Mouse (Mus musculus) stomach, embryonic 16.5 days (tissue): ENCODE data around the gene Lgals3bp. TPM values are rescaled to one million over a fixed set of nuclear protein-coding genes. Genes with fewer than 3 reads are reported as not detected.

Source experiments
- ATAC-seq: fragments of 200-750 bp; cut with Nextera tagmentation; 2 replicates; pipeline ENCODE4 v1.8.0; 2017; ENCODE audit warnings: moderate number of reproducible peaks, moderate TSS enrichment; ENCODE audit not compliant: insufficient read depth, low FRiP score
- H3K27ac ChIP-seq: fragments of 300-500 bp; sonication (generic); 2 replicates; pipeline ENCODE4 v1.5.1; 2014; ENCODE audit warnings: low read length
- H3K27me3 ChIP-seq: fragments of 300-500 bp; sonication (generic); 2 replicates; pipeline ENCODE4 v1.6.1; 2014; ENCODE audit warnings: low read length, control low read depth, mixed read lengths; ENCODE audit not compliant: control insufficient read depth, insufficient read depth
- H3K36me3 ChIP-seq: fragments of 300-500 bp; sonication (generic); 2 replicates; pipeline ENCODE4 v1.6.1; 2014; ENCODE audit warnings: low read length; ENCODE audit not compliant: control insufficient read depth, insufficient read depth
- H3K4me1 ChIP-seq: fragments of 300-500 bp; sonication (generic); 2 replicates; pipeline ENCODE4 v1.6.1; 2014; ENCODE audit warnings: low read length, control low read depth, mixed read lengths; ENCODE audit not compliant: control insufficient read depth, insufficient read depth
- H3K4me2 ChIP-seq: fragments of 300-500 bp; sonication (generic); 2 replicates; pipeline ENCODE4 v1.6.1; 2014; ENCODE audit warnings: low read depth, low read length, mixed read lengths
- H3K4me3 ChIP-seq: fragments of 300-500 bp; sonication (generic); replicated peaks from 2 replicates; pipeline ENCODE4 v1.5.1; 2014; ENCODE audit warnings: mild to moderate bottlenecking, low read length
- H3K9ac ChIP-seq: fragments of 300-500 bp; sonication (generic); 2 replicates; pipeline ENCODE4 v1.6.1; 2014; ENCODE audit warnings: low read length
- H3K9me3 ChIP-seq: fragments of 300-500 bp; sonication (generic); replicated peaks from 2 replicates; pipeline ENCODE4 v1.6.1; 2016; ENCODE audit warnings: low read length, control low read depth; ENCODE audit not compliant: control insufficient read depth
- WGBS: fragments of 180-500 bp; shearing (Covaris S2); extraction: QIAGEN DNeasy Blood & Tissue Kit; methylation state at CpG from one replicate; pipeline ENCODE4 v1.1.7; 2014; 5-methylcytosine and 5-hydroxymethylcytosine counted together
- polyA plus RNA-seq: library from polyadenylated mRNA; unstranded; fragments of >200 nt; fragmentation: Nextera tagmentation; extraction: Ambion mirVana; gene quantifications from 2 replicates; pipeline ENCODE4 v1.2.1, GENCODE M21; 2015

The Lgals3bp gene
- polyA plus RNA-seq, 1 experiment from 2014 or later: 59.8 TPM

DNA sequence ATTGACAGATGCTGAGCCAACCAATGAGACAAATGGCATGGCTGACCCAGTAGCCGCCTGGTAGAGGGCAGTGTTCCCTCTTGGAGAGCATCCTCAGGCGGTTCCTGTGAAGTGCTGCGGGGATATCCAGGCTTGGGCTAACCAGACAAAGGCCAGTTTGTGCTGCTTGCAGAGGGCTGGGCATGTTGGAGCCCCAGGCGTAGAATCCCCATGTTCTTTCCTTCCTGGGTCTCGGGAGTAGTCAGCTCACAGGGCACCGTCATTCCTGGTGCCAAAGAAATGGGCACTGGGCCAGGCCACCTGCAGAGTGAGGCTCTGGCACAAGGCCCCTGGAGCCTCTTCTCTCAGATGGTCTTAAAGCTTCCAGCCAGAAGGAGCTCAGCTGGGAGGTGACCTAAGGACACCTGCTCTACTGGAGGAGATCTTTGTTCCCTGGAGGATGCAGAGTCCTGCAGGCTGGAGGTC lies 34.6 kb upstream of the Lgals3bp start:
- H3K27ac ChIP-seq: no peak overlapping the region; the same call in 1 of the 2 replicates
- H3K9me3 ChIP-seq: no peaks in the 10 kb centered on the region
- WGBS: 44% methylated on average over 6 of the region's 6 CpGs
- peaks cover 45% of the 10 kb centered on the region for H3K4me1 ChIP-seq
- H3K36me3 ChIP-seq: no peaks in the 10 kb centered on the region
- no peak overlapping the region for H3K4me2 ChIP-seq
- no peak overlapping the region for H3K9ac ChIP-seq
- no peaks in the 10 kb centered on the region for H3K27me3 ChIP-seq
- H3K4me3 ChIP-seq: no peak overlapping the region
- ATAC-seq: no peak; the same call in 1 of the 2 replicates

- Histone ChIP-seq H3K27me3 (no peaks in the 10 kb centered on the region), H3K4me3 (peak overlapping the region; percentile 31), H3K36me3 (no peaks in the 10 kb centered on the region), H3K4me2 (peak overlapping the region; percentile 55), H3K4me1 (peaks cover 63% of the 10 kb centered on the region), H3K27ac (peak overlapping the region; percentile 61; the same call in 1 of the 2 replicates), H3K9me3 (no peaks in the 10 kb centered on the region), H3K9ac (peak overlapping the region; percentile 51)
- no peak for ATAC-seq
- 28% methylated on average over 13 of the region's 13 CpGs for WGBS
These were observed 32.2 kb upstream of the Lgals3bp start for GRCm38 (mm10) chr11:118434093-118434492.

- no peak for ATAC-seq
- Histone ChIP-seq H3K9me3 (no peaks in the 10 kb centered on the region), H3K4me3 (peak overlapping the region; percentile 31), H3K27me3 (no peaks in the 10 kb centered on the region), H3K4me1 (peaks cover 63% of the 10 kb centered on the region), H3K9ac (peak overlapping the region; percentile 51), H3K4me2 (peak overlapping the region; percentile 55), H3K27ac (peak overlapping the region; percentile 61), H3K36me3 (no peaks in the 10 kb centered on the region)
- WGBS: 39% methylated on average over 10 of the region's 10 CpGs
These were observed 31.5 kb upstream of the Lgals3bp start for GRCm38 (mm10) chr11:118433398-118433868.

GRCm38 (mm10) chr11:118431100-118431948 lies 29.4 kb upstream of the Lgals3bp start:
- ATAC-seq: no peak
- WGBS: 73% methylated on average over 16 of the region's 16 CpGs
- H3K27ac ChIP-seq: peak overlapping the region; percentile 25; the same call in 1 of the 2 replicates
- no peak overlapping the region for H3K4me2 ChIP-seq
- no peaks in the 10 kb centered on the region for H3K36me3 ChIP-seq
- H3K27me3 ChIP-seq: no peaks in the 10 kb centered on the region
- H3K9ac ChIP-seq: no peak overlapping the region
- H3K9me3 ChIP-seq: no peaks in the 10 kb centered on the region
- peaks cover 61% of the 10 kb centered on the region for H3K4me1 ChIP-seq
- H3K4me3 ChIP-seq: no peak overlapping the region

- Histone ChIP-seq H3K4me1 (peaks cover 60% of the 10 kb centered on the region), H3K36me3 (no peaks in the 10 kb centered on the region), H3K9me3 (no peaks in the 10 kb centered on the region), H3K4me2 (peak overlapping the region; percentile 63; the same call in 1 of the 2 replicates), H3K9ac (peak overlapping the region; percentile 46), H3K27ac (peak overlapping the region; percentile 36), H3K27me3 (no peaks in the 10 kb centered on the region), H3K4me3 (no peak overlapping the region)
- 0 out of 2 replicates have a peak, but pooled peaks have one; percentile 5 for ATAC-seq
- WGBS: 10% methylated on average over 4 of the region's 4 CpGs
These were observed 28.5 kb upstream of the Lgals3bp start for GRCm38 (mm10) chr11:118430291-118430885.

DNA sequence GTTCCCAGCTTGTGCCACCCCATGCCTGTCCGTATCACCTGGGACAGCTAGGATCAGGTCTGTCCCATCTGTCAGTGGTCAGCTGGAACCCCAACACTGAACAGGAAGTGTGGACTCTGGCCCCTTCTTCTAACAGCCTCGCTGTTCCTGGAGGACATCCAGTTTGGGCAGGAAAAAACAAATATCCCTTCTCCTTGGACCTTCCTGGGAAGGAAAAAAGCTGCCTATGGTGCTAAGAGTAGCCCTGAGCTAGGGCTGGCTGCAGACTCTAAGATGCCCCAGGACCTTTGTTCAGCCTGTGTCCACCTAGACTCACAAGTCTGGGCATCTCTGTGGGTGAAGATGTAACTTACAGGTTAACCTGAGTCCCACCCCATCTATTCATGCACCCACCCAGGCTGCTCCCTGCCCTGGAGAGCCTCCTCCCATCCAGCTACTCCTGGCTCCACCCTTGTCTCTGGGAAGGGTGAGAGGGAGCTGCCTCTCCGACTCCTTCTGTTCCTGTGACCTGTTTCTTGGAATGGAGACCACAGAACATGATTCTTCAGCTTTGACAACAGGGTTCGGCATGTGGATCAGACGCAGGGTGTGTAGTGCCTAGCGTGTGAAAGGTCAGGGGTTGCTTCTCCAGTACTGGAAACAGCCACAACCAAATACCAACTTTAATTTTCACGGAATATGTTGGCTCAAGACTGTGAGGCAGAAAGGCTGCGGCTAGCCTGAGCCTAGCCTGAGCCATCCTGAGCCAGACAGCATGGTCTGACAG lies 27.2 kb upstream of the Lgals3bp start:
- WGBS: 39% methylated on average over 8 of the region's 8 CpGs
- no peaks in the 10 kb centered on the region for H3K9me3 ChIP-seq
- peak overlapping the region; percentile 63 for H3K4me2 ChIP-seq
- peak overlapping the region; percentile 47 for H3K4me3 ChIP-seq
- peak overlapping the region; percentile 89 for H3K27ac ChIP-seq
- no peaks in the 10 kb centered on the region for H3K27me3 ChIP-seq
- peak; percentile 6; the same call in 1 of the 2 replicates for ATAC-seq
- H3K36me3 ChIP-seq: no peaks in the 10 kb centered on the region
- peak overlapping the region; percentile 71 for H3K9ac ChIP-seq
- peaks cover 64% of the 10 kb centered on the region for H3K4me1 ChIP-seq

- WGBS: 6% methylated on average over 11 of the region's 11 CpGs
- Histone ChIP-seq H3K36me3 (no peaks in the 10 kb centered on the region), H3K4me1 (peaks cover 64% of the 10 kb centered on the region), H3K4me3 (peak overlapping the region; percentile 47), H3K9me3 (no peaks in the 10 kb centered on the region), H3K4me2 (peak overlapping the region; percentile 63), H3K9ac (peak overlapping the region; percentile 71), H3K27me3 (no peaks in the 10 kb centered on the region), H3K27ac (peak overlapping the region; percentile 89)
- no peak for ATAC-seq
These were observed 26.6 kb upstream of the Lgals3bp start for GRCm38 (mm10) chr11:118428460-118428868.

- H3K9me3 ChIP-seq: no peaks in the 10 kb centered on the region
- H3K4me1 ChIP-seq: peaks cover 62% of the 10 kb centered on the region
- 0% methylated on average over 8 of the region's 8 CpGs for WGBS
- ATAC-seq: no peak
- peak within 1 kb of the TSS; percentile 71 for H3K9ac ChIP-seq
- no peaks in the 10 kb centered on the region for H3K27me3 ChIP-seq
- peak within 1 kb of the TSS; percentile 89 for H3K27ac ChIP-seq
- peak within 1 kb of the TSS; percentile 47 for H3K4me3 ChIP-seq
- no peaks in the 10 kb centered on the region for H3K36me3 ChIP-seq
- peak within 1 kb of the TSS; percentile 63 for H3K4me2 ChIP-seq
These were observed 26.1 kb upstream of the Lgals3bp start, which contains the start of gene C1qtnf1 for GRCm38 (mm10) chr11:118427986-118428385. Gene C1qtnf1, plus strand, starts transcription at chr11:118428203.
